Mouse (Mus musculus) spleen, adult 18-20 months (tissue): ENCODE results near the gene Strn4.

ENCODE experiments used
- DNase-seq, 2 experiments: peaks; one replicate each; pipeline ENCODE4 v3.0.0; 2022; ENCODE audit warnings: mixed read lengths in 2 of 2

The Strn4 gene

DNA sequence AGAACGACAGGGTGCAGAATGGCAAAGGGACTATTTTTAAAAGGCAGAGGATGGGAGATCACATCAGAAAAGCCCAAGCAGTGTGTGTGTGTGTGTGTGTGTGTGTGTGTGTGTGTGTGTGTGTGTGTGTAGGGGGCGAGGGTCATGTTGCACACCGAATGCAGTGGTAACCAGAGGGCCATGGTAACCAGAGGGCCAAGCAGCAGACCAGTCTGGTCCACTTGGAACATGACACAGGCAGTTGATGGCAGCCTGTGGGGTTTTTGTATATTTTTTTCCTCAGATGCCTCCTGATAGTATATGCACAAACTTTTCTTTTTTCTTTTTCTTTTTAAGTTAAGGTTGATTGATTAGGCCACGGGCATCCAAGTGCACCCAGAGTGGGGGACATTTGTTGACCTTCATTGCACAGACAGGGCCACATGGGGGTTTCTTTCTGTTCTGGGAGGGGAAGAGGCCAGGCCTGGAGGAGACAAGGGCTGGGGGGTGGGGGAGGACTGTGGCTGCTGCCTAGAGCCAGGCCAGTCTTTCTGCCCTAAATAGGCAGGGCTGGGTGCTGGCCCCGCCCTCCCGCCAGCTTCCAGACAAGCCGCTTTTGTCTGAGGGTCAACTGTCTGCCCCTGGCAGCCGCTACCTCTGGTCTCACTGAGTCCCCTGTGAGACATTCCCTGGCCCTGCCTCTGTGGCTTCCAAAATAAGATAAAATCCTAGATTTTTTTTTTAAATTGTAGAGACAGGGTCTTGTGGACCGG, 64.3 kb downstream of the Strn4 start:
- DNase-seq, result no peak

DNA sequence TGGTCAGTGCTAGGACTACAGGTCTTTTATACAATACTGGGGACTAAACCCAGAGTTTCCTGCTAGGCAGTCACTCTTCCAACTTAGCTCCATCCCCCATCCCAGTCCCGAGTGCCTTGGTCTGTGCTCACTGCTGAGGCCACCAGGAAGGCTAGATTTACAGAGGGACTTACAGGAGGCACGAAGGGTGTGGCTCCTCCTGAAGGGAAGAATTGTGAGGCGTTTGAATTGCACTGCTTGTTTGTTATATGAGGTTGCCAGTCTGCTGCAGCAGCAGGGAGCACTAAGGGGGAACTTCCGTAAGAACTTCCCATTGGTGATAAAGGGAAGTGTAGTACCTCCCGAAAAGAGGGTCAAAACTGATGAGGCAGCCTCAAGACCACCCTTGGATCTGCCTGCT, 64.9 kb downstream of the Strn4 start:
- DNase-seq, result no peak

DNA sequence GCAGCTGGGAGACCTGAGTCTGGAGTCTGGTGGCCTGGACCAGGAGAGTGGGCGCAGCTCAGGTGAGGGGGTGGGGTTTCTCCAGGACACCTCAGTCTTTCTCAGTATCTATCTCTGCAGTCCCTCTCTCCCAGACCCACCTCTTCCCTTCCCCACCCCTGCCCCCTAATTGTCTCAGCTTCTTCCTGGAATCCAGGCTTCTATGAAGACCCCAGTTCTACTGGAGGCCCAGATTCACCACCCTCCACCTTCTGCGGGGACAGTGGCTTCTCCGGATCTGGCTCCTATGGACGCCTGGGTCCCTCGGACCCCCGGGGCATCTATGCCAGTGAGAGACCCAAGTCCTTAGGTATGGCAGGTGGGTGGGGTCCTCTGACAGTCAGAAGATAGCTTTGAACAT, 67.5 kb downstream of the Strn4 start:
- no peak for DNase-seq

DNA sequence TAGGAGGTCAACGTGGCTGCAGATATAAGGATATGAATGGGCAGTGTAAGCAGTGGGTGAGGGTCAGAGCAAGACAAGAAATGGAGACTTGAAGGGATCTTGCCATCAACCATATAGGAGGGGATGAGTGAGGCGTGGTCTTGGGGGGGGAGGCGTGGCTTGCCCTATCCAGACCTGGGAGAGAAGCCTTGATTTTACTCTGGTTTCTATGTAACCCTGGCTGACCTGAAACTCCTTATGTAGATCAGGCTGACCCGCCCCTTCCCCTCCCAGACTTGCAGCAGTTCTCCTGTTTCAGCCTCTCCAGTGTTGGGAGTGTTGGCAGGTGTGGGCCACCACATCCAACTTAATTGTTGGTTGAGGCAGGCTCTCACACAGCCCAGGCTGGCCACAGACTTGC, 68.6 kb downstream of the Strn4 start:
- DNase-seq, result no peak

DNA sequence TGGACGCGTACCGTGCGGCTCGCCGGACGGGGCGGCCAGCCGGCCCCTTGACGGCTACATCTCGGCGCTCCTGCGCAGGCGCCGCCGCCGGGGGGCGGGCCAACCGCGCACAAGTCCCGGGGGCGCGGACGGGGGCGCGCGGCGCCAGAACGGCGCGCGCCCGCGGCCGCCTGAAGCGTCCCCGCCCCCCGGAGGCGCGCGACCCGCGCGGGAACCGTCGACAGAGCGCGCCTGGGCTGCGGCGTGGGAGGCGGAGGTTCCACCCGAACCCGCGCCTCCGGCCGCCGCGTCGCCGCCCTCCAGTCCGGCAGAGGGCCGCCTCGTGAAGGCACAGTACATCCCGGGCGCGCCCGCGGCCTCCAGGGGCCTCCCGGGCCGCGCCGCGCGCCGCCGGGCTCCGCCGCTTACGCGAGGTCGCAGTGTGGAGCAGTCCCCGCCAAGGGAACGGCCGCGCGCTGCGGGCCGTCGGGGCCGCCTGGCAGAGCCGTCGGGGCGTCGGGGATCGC, 69.6 kb downstream of the Strn4 start:
- no peak for DNase-seq

DNA sequence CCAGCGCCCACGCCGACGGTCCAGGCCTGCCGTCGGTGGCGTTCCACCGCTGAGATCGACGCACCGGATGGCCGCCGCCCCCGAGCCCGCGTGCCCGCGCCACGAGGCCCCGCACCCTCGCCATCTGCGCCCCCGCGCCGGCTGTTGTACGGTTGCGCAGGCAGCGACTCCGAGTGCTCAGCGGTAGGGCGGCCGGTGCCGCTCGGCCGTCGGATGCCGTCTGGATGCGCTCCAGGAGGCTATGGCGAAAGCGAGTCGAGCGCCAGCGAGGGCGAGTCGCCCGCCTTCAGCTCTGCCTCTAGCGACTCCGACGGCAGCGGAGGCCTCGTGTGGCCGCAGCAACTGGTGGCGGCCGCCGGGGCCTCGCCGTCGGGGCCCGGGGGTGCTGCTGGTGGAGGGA, 70.2 kb downstream of the Strn4 start:
- no peak for DNase-seq
